Mouse (Mus musculus): Measurements from ENCODE around the gene Nradd.

Nradd gene

GRCm38 (mm10) chr9:110611471-110611870 is 12.8 kb downstream of the Nradd start:
- no peak for DNase-seq (ENCODE audit: low spot score)

GRCm38 (mm10) chr9:110583521-110583920 is 40.7 kb downstream of the Nradd start:
- DNase-seq (ENCODE audit: low spot score): no peak

DNA sequence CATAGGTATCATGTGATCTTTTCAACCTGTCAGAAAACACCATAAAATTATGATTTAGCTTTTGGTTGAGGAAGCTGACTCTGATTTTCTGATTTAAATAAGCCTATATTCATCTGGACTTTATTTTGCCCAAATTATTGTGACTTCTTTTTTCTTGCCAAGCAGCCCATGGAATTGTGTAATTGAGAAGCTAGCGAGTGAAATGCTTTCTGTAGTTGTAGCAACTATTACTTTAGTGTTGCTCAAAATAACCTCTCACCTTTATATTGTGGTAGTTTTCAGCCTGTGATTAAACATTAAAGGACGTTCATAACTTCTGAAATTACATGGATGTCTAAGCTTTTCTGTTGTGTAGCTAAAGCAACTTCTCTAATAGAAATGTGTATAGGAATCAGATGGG is 42.1 kb downstream of the Nradd start:
- no peak for DNase-seq (ENCODE audit: low spot score)
